Mouse (Mus musculus) neural tube, embryonic 15.5 days (tissue): ENCODE data around the gene Cfh. TPM values are rescaled to one million over a fixed set of nuclear protein-coding genes. Genes with fewer than 3 reads are reported as not detected.

Experiments
- polyA plus RNA-seq: library from polyadenylated mRNA; unstranded; fragments of >200 nt; fragmentation: Nextera tagmentation; extraction: Ambion mirVana; gene quantifications from 2 replicates; pipeline ENCODE4 v1.2.1, GENCODE M21; 2015

The Cfh gene
- polyA plus RNA-seq, 1 experiment from 2014 or later: 13.1 TPM

Other genes starting within 250 kb of the Cfh start
- gene Kcnt2, start 62.4 kb upstream of the Cfh start, polyA plus RNA-seq: 3.6 and 4.3 TPM in 2 replicates